Mouse (Mus musculus) liver, embryonic 15.5 days (tissue): Measurements from ENCODE around the gene Nkrf. TPM values are rescaled to one million over a fixed set of nuclear protein-coding genes. Genes with fewer than 3 reads are reported as not detected.
"Not testable (repeated sequence)": the region's sequence is repeated elsewhere in the genome, so short reads cannot be mapped to it uniquely, and the experiment has no call there.

Source experiments
- ATAC-seq: fragments of 200-750 bp; cut with Nextera tagmentation; 2 replicates; pipeline ENCODE4 v1.8.0; 2017; ENCODE audit warnings: moderate number of reproducible peaks, mild to moderate bottlenecking, moderate library complexity; ENCODE audit not compliant: insufficient read depth
- H3K27ac ChIP-seq: fragments of 300-500 bp; sonication (generic); replicated peaks from 2 replicates; pipeline ENCODE4 v1.5.1; 2015; ENCODE audit warnings: mild to moderate bottlenecking, inconsistent platforms
- H3K27me3 ChIP-seq: fragments of 300-500 bp; sonication (generic); 2 replicates; pipeline ENCODE4 v1.6.1; 2015; ENCODE audit warnings: mild to moderate bottlenecking, inconsistent platforms
- H3K36me3 ChIP-seq: fragments of 300-500 bp; sonication (generic); replicated peaks from 2 replicates; pipeline ENCODE4 v1.6.1; 2015; ENCODE audit warnings: moderate library complexity, mild to moderate bottlenecking, inconsistent platforms
- H3K4me1 ChIP-seq: fragments of 300-500 bp; sonication (generic); replicated peaks from 2 replicates; pipeline ENCODE4 v1.6.1; 2015; ENCODE audit warnings: inconsistent platforms
- H3K4me2 ChIP-seq: fragments of 300-500 bp; sonication (generic); 2 replicates; pipeline ENCODE4 v1.6.1; 2015; ENCODE audit warnings: moderate library complexity, mild to moderate bottlenecking, inconsistent platforms
- H3K4me3 ChIP-seq: fragments of 300-500 bp; sonication (generic); replicated peaks from 2 replicates; pipeline ENCODE4 v1.5.1; 2015; ENCODE audit warnings: mild to moderate bottlenecking, inconsistent platforms
- H3K9ac ChIP-seq: fragments of 300-500 bp; sonication (generic); 2 replicates; pipeline ENCODE4 v1.6.1; 2015; ENCODE audit warnings: moderate library complexity, mild to moderate bottlenecking, inconsistent platforms
- H3K9me3 ChIP-seq: fragments of 300-500 bp; sonication (generic); replicated peaks from 2 replicates; pipeline ENCODE4 v1.6.1; 2016; ENCODE audit warnings: inconsistent platforms
- WGBS: fragments of 180-500 bp; shearing (Covaris S2); methylation state at CpG from one replicate; pipeline ENCODE4 v1.1.7; 2015; ENCODE audit warnings: mixed read lengths; ENCODE audit not compliant: insufficient replicate concordance; 5-methylcytosine and 5-hydroxymethylcytosine counted together
- polyA plus RNA-seq: library from polyadenylated mRNA; unstranded; fragments of >200 nt; fragmentation: Nextera tagmentation; extraction: Ambion mirVana; gene quantifications from 2 replicates; pipeline ENCODE4 v1.2.1, GENCODE M21; 2015

The Nkrf gene
- polyA plus RNA-seq, 1 experiment from 2014 or later, result 0.51 TPM

- Histone ChIP-seq H3K9ac (peak overlapping the region; percentile 60), H3K9me3 (no peaks in the 10 kb centered on the region), H3K36me3 (no peaks in the 10 kb centered on the region), H3K27me3 (no peaks in the 10 kb centered on the region), H3K4me3 (peak overlapping the region; percentile 64), H3K4me2 (peak overlapping the region; percentile 82), H3K27ac (peak overlapping the region; percentile 45; the same call in 1 of the 2 replicates), H3K4me1 (peaks cover 9% of the 10 kb centered on the region)
- WGBS, result 13% methylated on average over 30 of the region's 32 CpGs
- peak; percentile 89 for ATAC-seq
Observed at GRCm38 (mm10) chrX:36903115-36903768, 543 bp upstream of the Nkrf start.

DNA sequence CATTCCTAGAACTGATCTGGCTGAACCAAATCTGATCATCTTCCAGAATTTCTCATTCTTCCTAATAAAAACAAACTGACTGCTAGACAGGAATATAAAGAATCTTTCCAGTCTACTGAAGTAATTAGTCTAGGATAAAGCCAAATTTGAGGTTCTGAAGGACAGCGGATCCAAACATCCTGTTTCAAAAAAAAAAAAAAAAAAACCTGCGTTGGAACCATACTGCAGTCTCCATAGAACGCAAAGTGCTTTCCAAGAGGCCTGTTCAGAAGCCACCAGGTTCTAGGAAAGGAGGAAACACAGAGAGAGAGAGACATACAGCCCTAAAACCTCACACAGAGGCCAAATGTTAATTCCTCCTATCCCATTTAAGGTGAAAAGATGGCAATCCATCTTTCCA is 1.0 kb downstream of the Nkrf start:
- Histone ChIP-seq H3K36me3 (no peaks in the 10 kb centered on the region), H3K9ac (no peak overlapping the region), H3K4me1 (peaks cover 9% of the 10 kb centered on the region), H3K4me2 (peak overlapping the region; percentile 82), H3K27ac (no peak overlapping the region), H3K4me3 (peak overlapping the region; percentile 64), H3K27me3 (no peaks in the 10 kb centered on the region), H3K9me3 (no peaks in the 10 kb centered on the region)
- 35% methylated on average over 3 of the region's 3 CpGs for WGBS
- ATAC-seq, result no peak

DNA sequence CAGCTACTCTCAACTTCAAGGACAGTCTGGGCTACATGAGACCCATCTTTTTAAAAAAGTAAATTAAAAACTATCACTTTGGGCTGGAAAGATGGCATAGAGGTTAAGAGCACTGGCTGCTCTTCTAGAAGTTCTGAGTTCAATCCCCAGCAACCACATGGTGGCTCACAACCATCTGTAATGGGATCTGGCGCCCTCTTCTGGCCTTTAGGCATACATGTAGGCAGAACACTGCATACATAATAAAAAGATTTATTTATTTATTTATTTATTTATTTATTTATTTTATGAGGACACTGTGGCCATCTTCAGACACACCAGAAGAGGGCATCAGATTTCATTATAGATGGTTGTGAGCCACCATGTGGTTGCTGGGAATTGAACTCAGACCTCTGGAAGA is 3.8 kb downstream of the Nkrf start:
- H3K9ac ChIP-seq, H3K4me3 ChIP-seq, H3K4me1 ChIP-seq, H3K27ac ChIP-seq, H3K27me3 ChIP-seq, ATAC-seq, H3K9me3 ChIP-seq, H3K36me3 ChIP-seq, H3K4me2 ChIP-seq: not testable (repeated sequence)
- 10% methylated on average over 1 of the region's 1 CpGs for WGBS

- no peak overlapping the region for H3K4me3 ChIP-seq
- no peaks in the 10 kb centered on the region for H3K9me3 ChIP-seq
- H3K27me3 ChIP-seq, result no peaks in the 10 kb centered on the region
- H3K27ac ChIP-seq, result no peak overlapping the region
- 81% methylated on average over 1 of the region's 1 CpGs for whole genome bisulfite sequencing
- ATAC-seq, result no peak
- H3K4me1 ChIP-seq, result no peaks in the 10 kb centered on the region
- H3K36me3 ChIP-seq, result peaks cover 13% of the 10 kb centered on the region
- no peak overlapping the region for H3K9ac ChIP-seq
- H3K4me2 ChIP-seq, result no peak overlapping the region
Observed at GRCm38 (mm10) chrX:36884719-36885118, 18.0 kb downstream of the Nkrf start.

DNA sequence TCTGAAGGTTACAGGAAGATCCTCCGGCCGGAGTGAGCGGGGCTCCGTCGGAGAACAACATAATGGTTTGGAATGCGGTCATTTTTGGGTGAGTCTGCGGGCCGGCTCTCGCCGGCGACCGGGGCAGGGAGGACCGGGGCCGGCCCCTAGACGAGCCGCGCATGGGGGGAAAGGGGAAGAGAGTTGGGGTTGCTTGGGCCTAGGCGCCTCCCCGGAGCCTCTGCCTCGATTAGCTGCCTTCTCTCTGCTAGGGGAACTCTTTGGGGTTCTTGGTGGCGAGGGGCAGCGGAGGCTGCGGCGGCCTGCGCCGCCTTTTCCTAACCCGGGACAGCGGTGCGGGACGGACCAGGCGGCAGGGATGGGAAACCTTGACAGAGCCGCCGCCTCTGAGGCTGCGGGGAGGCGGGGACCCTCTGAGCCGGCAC is 28.0 kb downstream of the Nkrf start:
- H3K9ac ChIP-seq, result peak overlapping the region; percentile 87
- peaks cover 10% of the 10 kb centered on the region; the same call in 1 of the 2 replicates for H3K4me1 ChIP-seq
- H3K4me2 ChIP-seq, result peak overlapping the region; percentile 73
- ATAC-seq, result peak; percentile 41
- H3K27ac ChIP-seq, result peak overlapping the region; percentile 66
- H3K27me3 ChIP-seq, result no peaks in the 10 kb centered on the region
- H3K9me3 ChIP-seq, result no peaks in the 10 kb centered on the region
- H3K36me3 ChIP-seq, result no peaks in the 10 kb centered on the region; the same call in 1 of the 2 replicates
- WGBS, result 5% methylated on average over 36 of the region's 36 CpGs
- peak overlapping the region; percentile 80 for H3K4me3 ChIP-seq

DNA sequence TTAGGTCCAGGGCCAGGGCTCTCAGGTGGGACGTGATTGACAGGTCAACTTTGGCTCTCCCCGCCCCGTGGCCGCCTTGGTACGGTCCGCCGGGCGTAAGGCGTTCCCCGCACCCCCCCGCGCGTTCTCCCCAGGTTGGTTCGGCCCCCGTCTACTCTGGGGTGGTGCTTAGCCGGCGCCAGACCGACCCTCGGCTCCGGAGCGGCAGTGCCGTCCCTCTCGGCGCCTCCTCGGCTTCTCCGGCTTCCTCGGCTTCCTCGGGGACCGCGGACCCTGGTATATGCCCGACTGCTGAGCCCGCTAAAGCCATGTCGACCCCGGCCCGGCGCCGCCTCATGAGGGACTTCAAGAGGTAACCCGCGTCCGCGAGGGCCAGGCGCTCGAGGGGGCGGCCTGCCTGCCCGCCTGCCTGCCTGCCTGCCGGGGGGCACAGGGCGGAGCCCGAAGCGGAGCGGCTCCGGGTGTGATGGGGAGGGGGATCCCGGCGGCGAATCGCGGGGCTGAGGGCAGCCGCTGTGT is 28.5 kb downstream of the Nkrf start:
- H3K9ac ChIP-seq, result peak overlapping the region; percentile 87
- H3K4me1 ChIP-seq, result peaks cover 10% of the 10 kb centered on the region; the same call in 1 of the 2 replicates
- peak overlapping the region; percentile 66 for H3K27ac ChIP-seq
- 15% methylated on average over 55 of the region's 57 CpGs for WGBS
- peak; percentile 97 for ATAC-seq
- no peaks in the 10 kb centered on the region; the same call in 1 of the 2 replicates for H3K36me3 ChIP-seq
- peak overlapping the region; percentile 80 for H3K4me3 ChIP-seq
- H3K9me3 ChIP-seq, result no peaks in the 10 kb centered on the region
- no peaks in the 10 kb centered on the region for H3K27me3 ChIP-seq
- peak overlapping the region; percentile 73 for H3K4me2 ChIP-seq

DNA sequence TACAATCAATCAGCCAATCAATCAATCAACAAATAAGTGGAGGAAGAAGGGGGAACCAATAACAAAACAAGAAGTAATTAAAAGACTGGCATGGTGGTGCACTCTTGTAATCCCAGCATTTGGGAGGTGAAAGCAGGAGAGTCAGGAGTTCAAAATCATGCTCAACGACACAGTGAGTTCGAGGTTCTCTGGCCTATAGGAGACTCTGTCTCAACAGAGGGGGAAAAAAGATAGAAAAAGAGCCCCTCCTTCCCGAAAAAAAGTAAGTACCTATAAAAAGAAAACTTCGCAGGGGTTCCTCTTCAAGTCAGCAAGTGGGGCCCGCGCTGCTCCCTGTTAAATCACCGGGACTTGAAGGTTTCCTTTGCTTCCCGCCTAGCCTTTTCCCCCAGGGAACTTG is 28.9 kb downstream of the Nkrf start, which contains the start of the genes Ube2a and C330007P06Rik:
TSS of gene Ube2a (plus strand) at position 136 of the 400 bp plus-strand sequence.
TSS of gene C330007P06Rik (minus strand) at position 347 of the 400 bp plus-strand sequence.
- no peaks in the 10 kb centered on the region for H3K9me3 ChIP-seq
- 17% methylated on average over 8 of the region's 8 CpGs for WGBS
- H3K36me3 ChIP-seq, result no peaks in the 10 kb centered on the region; the same call in 1 of the 2 replicates
- H3K4me3 ChIP-seq, result peak within 1 kb of the TSS; percentile 80
- H3K27me3 ChIP-seq, result no peaks in the 10 kb centered on the region
- peaks cover 10% of the 10 kb centered on the region; the same call in 1 of the 2 replicates for H3K4me1 ChIP-seq
- H3K27ac ChIP-seq, result peak within 1 kb of the TSS; percentile 66
- peak; percentile 5; the same call in 1 of the 2 replicates for ATAC-seq
- peak within 1 kb of the TSS; percentile 73 for H3K4me2 ChIP-seq
- peak within 1 kb of the TSS; percentile 87 for H3K9ac ChIP-seq

DNA sequence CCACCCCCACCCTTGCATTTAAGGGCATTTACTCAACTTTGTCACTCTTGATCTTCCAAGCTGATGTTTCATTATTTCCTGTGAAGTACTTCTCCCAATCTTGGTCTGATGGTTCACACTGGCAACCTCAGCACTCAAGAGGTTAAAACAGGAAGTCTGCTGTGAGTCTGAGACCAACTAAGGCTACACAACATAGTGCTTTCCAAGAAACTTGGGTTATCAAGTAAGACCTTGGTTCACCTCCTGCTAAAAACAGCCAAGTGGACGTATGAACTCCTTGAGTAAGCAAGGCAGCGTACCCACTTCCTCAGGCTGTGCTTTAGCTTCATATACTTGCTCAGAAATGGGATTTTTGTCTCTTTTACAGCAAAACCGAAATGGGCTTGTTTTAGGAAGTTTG is 32.3 kb downstream of the Nkrf start:
- WGBS, result 31% methylated on average over 3 of the region's 3 CpGs
- no peak for ATAC-seq
- no peak overlapping the region for H3K4me2 ChIP-seq

DNA sequence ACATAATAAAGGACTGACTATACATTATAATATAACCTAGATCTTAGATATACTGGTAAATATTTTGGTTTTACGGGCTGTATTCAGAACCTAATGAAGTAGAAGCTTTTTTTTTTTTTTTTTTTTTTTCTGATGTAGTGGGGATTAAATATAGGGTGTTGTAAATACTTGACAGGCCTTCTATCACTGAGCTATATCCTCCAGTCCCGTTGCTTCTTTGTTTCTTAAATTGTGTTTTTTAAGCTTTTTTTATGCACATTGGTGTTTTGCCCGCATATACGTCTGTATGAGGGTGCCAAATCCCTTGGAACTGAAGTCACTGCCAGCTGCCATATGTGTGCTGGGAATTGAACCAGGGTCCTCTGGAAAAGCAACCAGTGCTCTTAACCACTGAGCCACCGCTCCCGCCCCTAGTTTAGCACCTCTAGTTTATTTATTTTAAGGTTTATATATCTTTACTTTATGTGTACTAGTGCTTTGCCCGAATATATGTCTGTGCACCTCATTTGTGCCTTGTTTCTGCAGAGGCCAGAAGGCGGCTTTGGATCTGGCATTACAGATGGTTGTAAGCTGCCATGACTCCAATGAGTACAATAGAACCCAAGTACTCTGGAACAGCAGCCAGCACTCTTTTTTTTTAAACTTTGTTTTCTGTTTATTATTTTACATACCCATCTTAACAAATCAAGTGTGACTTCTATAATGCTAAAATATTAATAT is 37.9 kb downstream of the Nkrf start:
- Histone ChIP-seq H3K4me2 (peak overlapping the region; percentile 61), H3K27ac (no peak overlapping the region), H3K27me3 (no peaks in the 10 kb centered on the region), H3K9ac (no peak overlapping the region), H3K4me3 (peak overlapping the region; percentile 63), H3K9me3 (no peaks in the 10 kb centered on the region), H3K36me3 (no peaks in the 10 kb centered on the region), H3K4me1 (peaks cover 11% of the 10 kb centered on the region; the same call in 1 of the 2 replicates)
- no peak for ATAC-seq
- 56% methylated on average over 8 of the region's 8 CpGs for WGBS

More for the DNA sequence above, 32.3 kb downstream of the Nkrf start:
- Histone ChIP-seq H3K4me1 (peaks cover 7% of the 10 kb centered on the region; the same call in 1 of the 2 replicates), H3K27ac (no peak overlapping the region), H3K9me3 (no peaks in the 10 kb centered on the region), H3K9ac (no peak overlapping the region), H3K27me3 (no peaks in the 10 kb centered on the region), H3K4me3 (no peak overlapping the region), H3K36me3 (no peaks in the 10 kb centered on the region)

DNA sequence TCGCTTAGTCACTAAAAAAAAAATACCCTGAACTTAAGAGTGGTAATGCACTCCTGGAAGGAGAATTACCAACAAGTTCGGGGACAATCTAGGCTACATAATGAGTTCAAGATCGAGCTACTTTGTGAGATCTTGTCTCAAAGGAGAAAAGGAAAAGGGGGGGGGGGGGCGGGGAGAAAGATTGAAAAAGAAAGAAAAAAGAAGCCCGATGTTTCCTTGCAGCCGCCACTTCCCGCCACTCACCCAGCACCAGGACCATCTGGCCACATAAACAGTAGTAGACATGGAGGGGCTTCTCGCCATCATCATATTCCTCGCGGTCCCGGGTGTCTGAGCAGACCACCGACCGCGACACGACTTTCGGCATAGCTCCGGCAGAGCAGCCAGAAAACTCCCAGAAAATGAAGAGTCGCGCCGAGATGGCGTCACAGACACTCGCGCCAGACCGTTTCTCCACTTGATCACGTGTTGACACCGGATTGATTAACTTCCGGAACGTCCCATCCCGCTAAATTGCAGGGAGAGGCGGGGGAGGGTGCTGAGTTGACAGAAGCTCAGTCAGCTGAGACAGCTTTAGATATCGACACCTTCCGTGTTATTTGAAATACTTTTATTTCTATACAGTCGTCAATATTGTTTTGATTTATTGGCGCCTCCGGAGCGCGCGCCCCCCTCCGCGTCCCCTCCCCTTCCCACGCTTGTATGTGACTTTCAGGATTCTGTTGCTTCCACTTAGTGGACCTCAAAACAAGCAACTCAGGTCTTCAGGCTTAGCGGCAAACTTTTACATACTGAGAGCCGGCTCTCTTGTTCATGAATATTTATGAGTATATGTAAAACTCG is 38.7 kb downstream of the Nkrf start:
- peak; percentile 87 for ATAC-seq
- no peaks in the 10 kb centered on the region for H3K27me3 ChIP-seq
- 10% methylated on average over 44 of the region's 44 CpGs for WGBS

More for the DNA sequence above, 38.7 kb downstream of the Nkrf start:
- Histone ChIP-seq H3K4me3 (peak overlapping the region; percentile 63), H3K4me2 (peak overlapping the region; percentile 61), H3K4me1 (peaks cover 11% of the 10 kb centered on the region; the same call in 1 of the 2 replicates), H3K9ac (peak overlapping the region; percentile 30; the same call in 1 of the 2 replicates), H3K9me3 (no peaks in the 10 kb centered on the region), H3K36me3 (no peaks in the 10 kb centered on the region), H3K27ac (peak overlapping the region; percentile 81)
